Mouse (Mus musculus) heart, embryonic 12.5 days (tissue): ENCODE measurements around the gene Asb5. TPM values are rescaled to one million over a fixed set of nuclear protein-coding genes. Genes with fewer than 3 reads are reported as not detected.

Experiments used
- ATAC-seq: fragments of 200-750 bp; cut with Nextera tagmentation; 2 replicates; pipeline ENCODE4 v1.8.0; 2017; ENCODE audit warnings: moderate TSS enrichment, moderate library complexity; ENCODE audit not compliant: insufficient number of reproducible peaks, low FRiP score
- H3K27ac ChIP-seq: fragments of 300-500 bp; sonication (generic); 2 replicates; pipeline ENCODE4 v1.5.1; 2016; ENCODE audit warnings: mild to moderate bottlenecking, moderate library complexity; ENCODE audit not compliant: poor library complexity, severe bottlenecking
- H3K27me3 ChIP-seq: fragments of 300-500 bp; sonication (generic); replicated peaks from 2 replicates; pipeline ENCODE4 v1.6.1; 2016; ENCODE audit warnings: mild to moderate bottlenecking, moderate library complexity
- H3K36me3 ChIP-seq: fragments of 300-500 bp; sonication (generic); 2 replicates; pipeline ENCODE4 v1.6.1; 2016; ENCODE audit warnings: mild to moderate bottlenecking, moderate library complexity
- H3K4me1 ChIP-seq: fragments of 300-500 bp; sonication (generic); replicated peaks from 2 replicates; pipeline ENCODE4 v1.6.1; 2016; ENCODE audit warnings: mild to moderate bottlenecking
- H3K4me2 ChIP-seq: fragments of 300-500 bp; sonication (generic); 2 replicates; pipeline ENCODE4 v1.6.1; 2016; ENCODE audit warnings: mild to moderate bottlenecking, moderate library complexity
- H3K4me3 ChIP-seq: fragments of 300-500 bp; sonication (generic); 2 replicates; pipeline ENCODE4 v1.5.1; 2016; ENCODE audit warnings: mild to moderate bottlenecking
- H3K9ac ChIP-seq: fragments of 300-500 bp; sonication (generic); 2 replicates; pipeline ENCODE4 v1.6.1; 2016; ENCODE audit warnings: mild to moderate bottlenecking, moderate library complexity
- H3K9me3 ChIP-seq: fragments of 300-500 bp; sonication (generic); replicated peaks from 2 replicates; pipeline ENCODE4 v1.6.1; 2016; ENCODE audit warnings: mild to moderate bottlenecking, moderate library complexity
- WGBS: fragments of 180-500 bp; shearing (Covaris S2); methylation state at CpG from one replicate; pipeline ENCODE4 v1.1.7; 2016; 5-methylcytosine and 5-hydroxymethylcytosine counted together
- polyA plus RNA-seq: library from polyadenylated mRNA; unstranded; fragments of >200 nt; fragmentation: Nextera tagmentation; extraction: Ambion mirVana; gene quantifications from 2 replicates; pipeline ENCODE4 v1.2.1, GENCODE M21; 2016

Asb5 gene
- 4.3 TPM in 2 replicates for polyA plus RNA-seq

GRCm38 (mm10) chr8:54529382-54530296 is at the start of gene Asb5, which contains the start of gene Spcs3:
Gene Asb5, plus strand, starts transcription at chr8:54529580.
Gene Spcs3, minus strand, starts transcription at chr8:54529998.
- WGBS = under 1% methylated on average over 89 of the region's 89 CpGs
- ATAC-seq = peak; percentile 96

GRCm38 (mm10) chr8:54486555-54487273 is 42.7 kb upstream of the Asb5 start:
- WGBS = 36% methylated on average over 19 of the region's 19 CpGs
- Histone ChIP-seq H3K9me3 (no peaks in the 10 kb centered on the region), H3K27ac (peak overlapping the region; percentile 43; the same call in 1 of the 2 replicates), H3K4me1 (0 out of 2 replicates have a peak, but pooled peaks cover 3% of the 10 kb centered on the region), H3K36me3 (no peaks in the 10 kb centered on the region), H3K4me2 (peak overlapping the region; percentile 61), H3K9ac (no peak overlapping the region), H3K27me3 (no peaks in the 10 kb centered on the region), H3K4me3 (peak overlapping the region; percentile 16)
- ATAC-seq = no peak

More at GRCm38 (mm10) chr8:54529382-54530296, at the start of gene Asb5, which contains the start of gene Spcs3:
- Histone ChIP-seq H3K4me1 (peaks cover 13% of the 10 kb centered on the region; the same call in 1 of the 2 replicates), H3K9ac (peak within 1 kb of the TSS; percentile 94), H3K27ac (peak within 1 kb of the TSS; percentile 87), H3K4me2 (peak within 1 kb of the TSS; percentile 78), H3K27me3 (no peaks in the 10 kb centered on the region), H3K9me3 (no peaks in the 10 kb centered on the region), H3K36me3 (peaks cover 11% of the 10 kb centered on the region), H3K4me3 (peak within 1 kb of the TSS; percentile 89)

GRCm38 (mm10) chr8:54488437-54488836 is 40.9 kb upstream of the Asb5 start:
- no peaks in the 10 kb centered on the region for H3K27me3 ChIP-seq
- 85% methylated on average over 4 of the region's 4 CpGs for WGBS
- H3K9ac ChIP-seq = no peak overlapping the region
- no peak overlapping the region for H3K4me3 ChIP-seq
- H3K27ac ChIP-seq = no peak overlapping the region
- 0 out of 2 replicates have a peak, but pooled peaks cover 3% of the 10 kb centered on the region for H3K4me1 ChIP-seq
- no peaks in the 10 kb centered on the region for H3K36me3 ChIP-seq
- no peak for ATAC-seq
- H3K4me2 ChIP-seq = no peak overlapping the region
- H3K9me3 ChIP-seq = no peaks in the 10 kb centered on the region

- Histone ChIP-seq H3K27me3 (no peaks in the 10 kb centered on the region), H3K36me3 (no peaks in the 10 kb centered on the region), H3K27ac (no peak overlapping the region), H3K9ac (no peak overlapping the region), H3K4me1 (0 out of 2 replicates have a peak, but pooled peaks cover 3% of the 10 kb centered on the region), H3K4me3 (no peak overlapping the region), H3K4me2 (0 out of 2 replicates have a peak overlapping the region, but pooled peaks have one; percentile 4), H3K9me3 (no peaks in the 10 kb centered on the region)
- no peak for ATAC-seq
- WGBS = 21% methylated on average over 6 of the region's 6 CpGs
Observed at GRCm38 (mm10) chr8:54491057-54491690, 38.2 kb upstream of the Asb5 start.

GRCm38 (mm10) chr8:54491934-54492333 is 37.4 kb upstream of the Asb5 start:
- WGBS = 56% methylated on average over 4 of the region's 4 CpGs
- Histone ChIP-seq H3K4me1 (0 out of 2 replicates have a peak, but pooled peaks cover 3% of the 10 kb centered on the region), H3K36me3 (no peaks in the 10 kb centered on the region)

GRCm38 (mm10) chr8:54493110-54493509 is 36.3 kb upstream of the Asb5 start:
- Histone ChIP-seq H3K36me3 (no peaks in the 10 kb centered on the region), H3K9me3 (no peaks in the 10 kb centered on the region), H3K4me2 (no peak overlapping the region), H3K9ac (no peak overlapping the region), H3K27me3 (no peaks in the 10 kb centered on the region), H3K4me1 (0 out of 2 replicates have a peak, but pooled peaks cover 3% of the 10 kb centered on the region), H3K27ac (no peak overlapping the region), H3K4me3 (no peak overlapping the region)
- ATAC-seq = no peak
- WGBS = 13% methylated on average over 6 of the region's 6 CpGs

More at GRCm38 (mm10) chr8:54491934-54492333, 37.4 kb upstream of the Asb5 start:
- Histone ChIP-seq H3K4me2 (no peak overlapping the region), H3K27ac (no peak overlapping the region), H3K27me3 (no peaks in the 10 kb centered on the region), H3K9ac (no peak overlapping the region), H3K9me3 (no peaks in the 10 kb centered on the region), H3K4me3 (no peak overlapping the region)
- no peak; the same call in 1 of the 2 replicates for ATAC-seq

GRCm38 (mm10) chr8:54493915-54494314 is 35.5 kb upstream of the Asb5 start:
- no peaks in the 10 kb centered on the region for H3K27me3 ChIP-seq
- H3K36me3 ChIP-seq = no peaks in the 10 kb centered on the region
- 36% methylated on average over 3 of the region's 3 CpGs for WGBS
- no peaks in the 10 kb centered on the region for H3K9me3 ChIP-seq
- H3K4me1 ChIP-seq = 0 out of 2 replicates have a peak, but pooled peaks cover 3% of the 10 kb centered on the region
- no peak overlapping the region for H3K27ac ChIP-seq
- no peak for ATAC-seq
- no peak overlapping the region for H3K9ac ChIP-seq
- no peak overlapping the region for H3K4me2 ChIP-seq
- no peak overlapping the region for H3K4me3 ChIP-seq

- Histone ChIP-seq H3K36me3 (no peaks in the 10 kb centered on the region), H3K4me1 (no peaks in the 10 kb centered on the region), H3K9me3 (no peaks in the 10 kb centered on the region), H3K27ac (no peak overlapping the region), H3K4me2 (no peak overlapping the region), H3K4me3 (no peak overlapping the region), H3K27me3 (no peaks in the 10 kb centered on the region), H3K9ac (no peak overlapping the region)
- ATAC-seq = no peak
- WGBS = 72% methylated on average over 7 of the region's 7 CpGs
Observed at GRCm38 (mm10) chr8:54503104-54503503, 26.3 kb upstream of the Asb5 start.

GRCm38 (mm10) chr8:54505060-54505459 is 24.3 kb upstream of the Asb5 start:
- no peak overlapping the region for H3K9ac ChIP-seq
- 53% methylated on average over 2 of the region's 2 CpGs for WGBS
- H3K4me2 ChIP-seq = no peak overlapping the region
- H3K4me1 ChIP-seq = peaks cover 8% of the 10 kb centered on the region; the same call in 1 of the 2 replicates
- H3K36me3 ChIP-seq = no peaks in the 10 kb centered on the region
- H3K4me3 ChIP-seq = no peak overlapping the region
- no peaks in the 10 kb centered on the region for H3K9me3 ChIP-seq
- ATAC-seq = no peak
- no peaks in the 10 kb centered on the region for H3K27me3 ChIP-seq
- no peak overlapping the region for H3K27ac ChIP-seq

GRCm38 (mm10) chr8:54507428-54508095 is 21.8 kb upstream of the Asb5 start:
- Histone ChIP-seq H3K36me3 (no peaks in the 10 kb centered on the region), H3K9me3 (no peaks in the 10 kb centered on the region), H3K4me3 (no peak overlapping the region), H3K27ac (no peak overlapping the region), H3K9ac (no peak overlapping the region), H3K27me3 (no peaks in the 10 kb centered on the region), H3K4me1 (peaks cover 8% of the 10 kb centered on the region; the same call in 1 of the 2 replicates), H3K4me2 (no peak overlapping the region)
- WGBS = 25% methylated on average over 6 of the region's 6 CpGs
- no peak for ATAC-seq
